Mouse (Mus musculus) G1E (cell line): ENCODE data around the gene Mipep.

ENCODE experiments used
- CTCF ChIP-seq: IDR thresholded peaks from 2 replicates; pipeline ENCODE4 v1.5.1; 2012; ENCODE audit warnings: low read depth, low read length, inconsistent platforms, mixed read lengths
- GATA1 ChIP-seq: IDR thresholded peaks from 2 replicates; pipeline ENCODE4 v1.6.1; 2012; ENCODE audit warnings: borderline replicate concordance, low read length, inconsistent platforms, mixed read lengths
- POLR2AphosphoS5 ChIP-seq: IDR thresholded peaks from 2 replicates; pipeline ENCODE4 v1.6.1; 2012; ENCODE audit warnings: low read depth, low read length, inconsistent platforms; ENCODE audit not compliant: insufficient replicate concordance
- TAL1 ChIP-seq: conservative IDR thresholded peaks from 2 replicates; pipeline ENCODE4 v1.6.1; 2012; ENCODE audit warnings: low read depth, low read length, inconsistent platforms, mixed read lengths

GRCm38 (mm10) chr14:60767884-60768283 is 16.5 kb upstream of the Mipep start, which contains the start of gene C1qtnf9:
- TF ChIP-seq CTCF (no peak), GATA1 (no peak), TAL1 (no peak), POLR2AphosphoS5 (no peak)
